Comparison of ENCODE assay signal across 12 mouse cellular contexts in the genomic region with DNA sequence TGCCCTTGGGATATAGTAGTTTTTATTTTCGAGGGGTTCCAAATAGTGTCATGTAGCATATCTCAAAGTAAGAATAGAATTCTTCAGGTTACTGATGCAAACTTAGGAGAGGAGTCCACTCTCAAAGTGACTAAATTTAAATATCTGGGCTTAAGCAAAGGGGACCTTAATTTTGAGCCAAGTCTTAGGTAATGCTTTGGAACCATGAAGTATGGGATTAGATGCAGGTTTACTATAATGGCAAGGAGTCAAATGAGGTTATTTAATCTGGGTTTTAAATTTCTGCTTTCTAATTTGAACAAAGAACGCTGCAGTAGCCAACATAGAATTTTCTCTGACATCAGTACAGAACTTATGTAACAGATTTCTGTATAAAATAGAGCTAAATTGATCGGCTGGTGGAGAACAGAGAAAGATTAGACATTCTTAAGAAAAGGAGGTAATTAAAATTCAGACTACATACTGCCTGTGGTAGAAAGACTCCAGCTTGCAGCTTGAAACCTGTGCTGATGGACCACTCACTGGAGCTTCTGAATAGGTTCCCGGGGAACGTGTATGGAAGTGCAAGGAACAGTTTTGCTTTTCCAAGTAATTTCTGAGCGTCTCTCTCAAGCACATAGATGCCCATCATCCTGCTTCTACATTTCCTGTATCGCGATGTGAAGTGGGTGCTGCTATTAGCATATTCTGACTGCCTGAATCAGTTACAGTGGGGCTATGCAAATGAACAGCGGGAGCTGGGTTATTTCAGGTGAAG.
DNase-seq lines count a peak whose midpoint lies in the region; ATAC-seq and TF ChIP-seq lines count a peak whose summit lies in the region.
"Had no signal": no experiment of that assay in that cellular context is flagged by ENCODE, and none has a peak within 500 bp of the region (broad histone marks: within the 10 kb centered on the region; RNA-seq: fewer than 3 reads in every experiment).

No protein-coding gene starts in this region.

- no peak overlapping the region for H3K9ac ChIP-seq in heart, embryonic 15.5 days
- peak overlapping the region; percentile 25; the same call in 1 of the 2 replicates for H3K9ac ChIP-seq in forebrain, postnatal 0 days
- H3K9ac ChIP-seq in neural tube, embryonic 15.5 days (replicated peaks) = no peak overlapping the region
- H3K9ac ChIP-seq: embryonic facial prominence, embryonic 15.5 days; lung, embryonic 15.5 days had no signal

- ATAC-seq in heart, embryonic 15.5 days (replicated peaks; ENCODE audit: insufficient number of reproducible peaks, insufficient read depth, low FRiP score, low read depth) = no peak
- ATAC-seq in forebrain, postnatal 0 days = peak; percentile 96
- no peak; the same call in 1 of the 2 replicates for ATAC-seq in neural tube, embryonic 15.5 days (ENCODE audit: low FRiP score)

- intact Hi-C loops in gastrocnemius, postnatal 14 days (cut with DNase I; ENCODE audit: low total_unique reads) = no loop called here

- no peaks in the 10 kb centered on the region for H3K4me1 ChIP-seq in heart, embryonic 15.5 days (replicated peaks)
- H3K4me1 ChIP-seq in forebrain, postnatal 0 days (ENCODE audit: insufficient read depth) = no peaks in the 10 kb centered on the region
- no peaks in the 10 kb centered on the region for H3K4me1 ChIP-seq in neural tube, embryonic 15.5 days
- H3K4me1 ChIP-seq: embryonic facial prominence, embryonic 15.5 days; lung, embryonic 15.5 days had no signal

- no peaks in the 10 kb centered on the region for H3K9me3 ChIP-seq in heart, embryonic 15.5 days (replicated peaks)
- no peaks in the 10 kb centered on the region for H3K9me3 ChIP-seq in forebrain, postnatal 0 days (ENCODE audit: low read length)
- H3K9me3 ChIP-seq in neural tube, embryonic 15.5 days (replicated peaks) = no peaks in the 10 kb centered on the region
- H3K9me3 ChIP-seq: embryonic facial prominence, embryonic 15.5 days; lung, embryonic 15.5 days had no signal

- peak overlapping the region; percentile 39; the same call in 1 of the 2 replicates for H3K4me2 ChIP-seq in heart, embryonic 15.5 days
- peak overlapping the region; percentile 37 for H3K4me2 ChIP-seq in forebrain, postnatal 0 days (ENCODE audit: low read depth)
- peak overlapping the region; percentile 52 for H3K4me2 ChIP-seq in neural tube, embryonic 15.5 days
- H3K4me2 ChIP-seq: embryonic facial prominence, embryonic 15.5 days; lung, embryonic 15.5 days had no signal

- no peak for TF ChIP-seq CTCF in forebrain, postnatal 0 days (IDR thresholded peaks at IDR 0.05; ENCODE audit: low read depth)

- no peaks in the 10 kb centered on the region for H3K27me3 ChIP-seq in heart, embryonic 15.5 days
- H3K27me3 ChIP-seq in forebrain, postnatal 0 days (ENCODE audit: insufficient read depth, low read length) = no peaks in the 10 kb centered on the region
- H3K27me3 ChIP-seq in neural tube, embryonic 15.5 days (replicated peaks) = no peaks in the 10 kb centered on the region
- H3K27me3 ChIP-seq: CH12.LX; embryonic facial prominence, embryonic 15.5 days; lung, embryonic 15.5 days had no signal

- no peak overlapping the region for H3K27ac ChIP-seq in heart, embryonic 15.5 days
- peak overlapping the region; percentile 59 for H3K27ac ChIP-seq in forebrain, postnatal 0 days (ENCODE audit: low read depth, low read length)
- no peak overlapping the region for H3K27ac ChIP-seq in neural tube, embryonic 15.5 days (replicated peaks)
- H3K27ac ChIP-seq: embryonic facial prominence, embryonic 15.5 days; lung, embryonic 15.5 days had no signal

- 43% methylated on average over 9 of the region's 9 CpGs for WGBS in heart, embryonic 15.5 days
- 15% methylated on average over 9 of the region's 9 CpGs for WGBS in forebrain, postnatal 0 days
- 35% methylated on average over 9 of the region's 9 CpGs for WGBS in neural tube, embryonic 15.5 days

- DNase-seq in heart, postnatal 4 days = no peak
- DNase-seq in forebrain, postnatal 0 days = peak; percentile 75
- DNase-seq in layer of hippocampus, postnatal 36 days = peak; percentile 9 to 29
- no peak for DNase-seq in gastrocnemius, postnatal 14 days
- DNase-seq in ovary, postnatal 36 days (ENCODE audit: low spot score) = no peak
- DNase-seq in testis, postnatal 14 days (ENCODE audit: low spot score) = no peak
- DNase-seq: adrenal gland, adult 2 months had no signal

- H3K4me3 ChIP-seq in heart, embryonic 15.5 days = no peak overlapping the region
- H3K4me3 ChIP-seq in forebrain, postnatal 0 days (ENCODE audit: low read depth, low read length) = peak overlapping the region; percentile 25
- peak overlapping the region; percentile 31 for H3K4me3 ChIP-seq in neural tube, embryonic 15.5 days (replicated peaks)
- H3K4me3 ChIP-seq: embryonic facial prominence, embryonic 15.5 days; lung, embryonic 15.5 days had no signal

- no peaks in the 10 kb centered on the region for H3K36me3 ChIP-seq in heart, embryonic 15.5 days
- no peaks in the 10 kb centered on the region for H3K36me3 ChIP-seq in forebrain, postnatal 0 days (ENCODE audit: insufficient read depth)
- H3K36me3 ChIP-seq in neural tube, embryonic 15.5 days = no peaks in the 10 kb centered on the region
- H3K36me3 ChIP-seq: embryonic facial prominence, embryonic 15.5 days; lung, embryonic 15.5 days had no signal

Comparison
In these comparisons a context has a peak if more than half of its experiments do, and no peak if none do; other contexts are left out.
1. DNase-seq: peak in forebrain, postnatal 0 days (single experiment) and layer of hippocampus, postnatal 36 days (2 of 2); none in heart, postnatal 4 days (single experiment), gastrocnemius, postnatal 14 days (single experiment), ovary, postnatal 36 days (single experiment) and testis, postnatal 14 days (single experiment).
2. Peak in every context shown above with its lines, with median percentiles within 50 percentile points of each other: H3K4me2 ChIP-seq.